Mouse (Mus musculus) midbrain, postnatal 0 days (tissue): ENCODE data around the gene Phykpl. TPM values are rescaled to one million over a fixed set of nuclear protein-coding genes. Genes with fewer than 3 reads are reported as not detected.
A peak's percentile ranks its signal among the peaks of the same experiment; 100 is the strongest.

Experiments used
- ATAC-seq: fragments of 200-750 bp; cut with Nextera tagmentation; 2 replicates; pipeline ENCODE4 v1.8.0; 2017; ENCODE audit warnings: moderate number of reproducible peaks, mild to moderate bottlenecking, moderate TSS enrichment, moderate library complexity; ENCODE audit not compliant: low FRiP score
- DNase-seq: peaks from one replicate; pipeline ENCODE4 v3.0.0-alpha.2; 2015; ENCODE audit warnings: low spot score
- H3K27ac ChIP-seq: fragments of 300-500 bp; sonication (generic); 2 replicates; pipeline ENCODE4 v1.5.1; 2014; ENCODE audit warnings: low read depth, mild to moderate bottlenecking, low read length, mixed read lengths
- H3K27me3 ChIP-seq: fragments of 300-500 bp; sonication (generic); 2 replicates; pipeline ENCODE4 v1.6.1; 2014; ENCODE audit warnings: low read length, control low read depth, mixed read lengths; ENCODE audit not compliant: insufficient read depth
- H3K36me3 ChIP-seq: fragments of 300-500 bp; sonication (generic); 2 replicates; pipeline ENCODE4 v1.6.1; 2014; ENCODE audit warnings: low read length, control low read depth, mixed read lengths; ENCODE audit not compliant: insufficient read depth
- H3K4me1 ChIP-seq: fragments of 300-500 bp; sonication (generic); 2 replicates; pipeline ENCODE4 v1.6.1; 2014; ENCODE audit warnings: mild to moderate bottlenecking, control low read depth, antibody characterized with exemption, low read length, mixed read lengths; ENCODE audit not compliant: insufficient read depth
- H3K4me2 ChIP-seq: fragments of 300-500 bp; sonication (generic); 2 replicates; pipeline ENCODE4 v1.6.1; 2014; ENCODE audit warnings: low read depth, mild to moderate bottlenecking, low read length, mixed read lengths; ENCODE audit not compliant: poor library complexity, severe bottlenecking
- H3K4me3 ChIP-seq: fragments of 300-500 bp; sonication (generic); 2 replicates; pipeline ENCODE4 v1.5.1; 2014; ENCODE audit warnings: low read depth, mild to moderate bottlenecking, low read length, moderate library complexity
- H3K9ac ChIP-seq: fragments of 300-500 bp; sonication (generic); replicated peaks from 2 replicates; pipeline ENCODE4 v1.6.1; 2014; ENCODE audit warnings: mild to moderate bottlenecking, low read length, moderate library complexity, mixed read lengths; ENCODE audit not compliant: poor library complexity, severe bottlenecking
- H3K9me3 ChIP-seq: fragments of 300-500 bp; sonication (generic); 2 replicates; pipeline ENCODE4 v1.6.1; 2016; ENCODE audit warnings: low read length, control low read depth
- CTCF ChIP-seq: IDR thresholded peaks from 2 replicates; pipeline ENCODE4 v1.5.1; 2016; ENCODE audit warnings: antibody characterized with exemption, mild to moderate bottlenecking
- WGBS: fragments of 180-500 bp; shearing (Covaris S2); extraction: QIAGEN DNeasy Blood & Tissue Kit; methylation state at CpG from one replicate; pipeline ENCODE4 v1.1.7; 2014; 5-methylcytosine and 5-hydroxymethylcytosine counted together
- polyA plus RNA-seq: library from polyadenylated mRNA; unstranded; fragments of >200 nt; fragmentation: Nextera tagmentation; extraction: Ambion mirVana; gene quantifications from 2 replicates; pipeline ENCODE4 v1.2.1, GENCODE M21; 2015
- total RNA-seq: library from RNA; depleted of rRNA; stranded (reverse); fragments of >200 nt; gene quantifications from 2 replicates; pipeline ENCODE4 v1.2.3, GENCODE M21; 2014

Phykpl gene
- total and polyA plus RNA-seq, 2 experiments from 2014 or later, result 6.6 to 6.9 TPM

DNA sequence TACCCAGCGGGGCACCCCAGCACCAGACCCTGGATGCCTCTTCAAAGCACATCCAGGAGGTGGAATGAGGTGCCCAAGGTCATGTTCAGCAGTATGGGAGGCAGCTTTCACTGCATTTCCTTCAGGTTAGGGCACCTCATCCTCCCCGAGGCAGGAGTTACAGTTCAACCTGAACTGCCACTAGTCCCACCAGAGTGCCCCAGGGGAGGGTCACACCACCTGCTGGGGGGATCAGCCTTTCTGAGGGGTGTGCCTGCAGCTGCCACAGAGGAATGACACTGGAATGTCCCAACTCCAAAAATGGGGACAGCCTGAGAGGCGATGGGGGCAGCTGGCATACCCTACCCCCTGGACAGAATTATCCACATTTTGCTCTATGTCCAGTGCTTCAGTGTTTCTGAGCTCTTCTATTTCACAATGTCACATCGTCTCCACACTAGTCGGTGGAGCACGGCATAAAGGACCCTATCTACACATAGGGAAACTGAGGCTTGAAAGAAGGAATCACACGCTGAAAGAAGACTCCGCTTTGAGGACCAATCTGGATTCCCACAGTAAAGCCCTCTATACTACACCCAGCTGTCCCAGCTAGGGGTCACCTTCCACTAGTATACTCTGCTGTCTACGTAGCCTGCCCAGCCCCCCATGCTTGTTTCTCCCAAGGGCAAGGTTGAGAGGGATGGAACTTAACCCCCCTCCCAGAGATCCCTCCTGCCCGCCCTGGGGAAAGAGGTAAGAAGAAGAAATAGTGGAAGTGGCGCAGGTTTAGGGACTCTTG lies 64.7 kb downstream of the Phykpl start:
- peaks cover 6% of the 10 kb centered on the region; the same call in 1 of the 2 replicates for H3K4me1 ChIP-seq
- H3K27ac ChIP-seq, result peak overlapping the region; percentile 38; the same call in 1 of the 2 replicates
- peak overlapping the region; percentile 69 for H3K4me2 ChIP-seq
- no peaks in the 10 kb centered on the region for H3K9me3 ChIP-seq
- no peaks in the 10 kb centered on the region; the same call in 1 of the 2 replicates for H3K27me3 ChIP-seq
- peak overlapping the region; percentile 65 for H3K4me3 ChIP-seq
- peaks cover 8% of the 10 kb centered on the region; the same call in 1 of the 2 replicates for H3K36me3 ChIP-seq
- no peak for DNase-seq
- no peak for ATAC-seq
- WGBS, result 25% methylated on average over 11 of the region's 11 CpGs
- TF ChIP-seq CTCF, result no peak
- peak overlapping the region; percentile 61 for H3K9ac ChIP-seq

DNA sequence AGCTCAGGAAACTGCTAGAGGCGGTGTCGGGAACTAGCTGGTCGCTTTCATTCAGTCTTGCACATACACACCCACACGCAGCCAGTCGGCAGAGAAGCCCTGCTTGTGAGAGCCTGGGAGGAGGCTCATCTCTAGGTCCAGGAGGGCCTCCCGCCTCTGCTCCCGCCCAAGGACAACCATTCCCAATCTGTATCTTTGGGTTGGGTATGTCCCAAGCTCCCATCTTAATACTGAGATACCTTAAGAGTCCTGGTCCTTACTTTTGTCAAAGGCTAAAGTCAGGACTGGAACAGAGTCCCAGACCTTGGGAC lies 65.3 kb downstream of the Phykpl start:
- Histone ChIP-seq H3K9ac (peak overlapping the region; percentile 61), H3K9me3 (no peaks in the 10 kb centered on the region), H3K4me1 (peaks cover 6% of the 10 kb centered on the region; the same call in 1 of the 2 replicates), H3K27ac (peak overlapping the region; percentile 38; the same call in 1 of the 2 replicates), H3K27me3 (no peaks in the 10 kb centered on the region; the same call in 1 of the 2 replicates), H3K4me3 (peak overlapping the region; percentile 65), H3K36me3 (peaks cover 3% of the 10 kb centered on the region; the same call in 1 of the 2 replicates), H3K4me2 (peak overlapping the region; percentile 69)
- 7% methylated on average over 7 of the region's 7 CpGs for WGBS
- peak; percentile 44 for DNase-seq
- peak; percentile 32; the same call in 1 of the 2 replicates for ATAC-seq
- TF ChIP-seq CTCF, result no peak

DNA sequence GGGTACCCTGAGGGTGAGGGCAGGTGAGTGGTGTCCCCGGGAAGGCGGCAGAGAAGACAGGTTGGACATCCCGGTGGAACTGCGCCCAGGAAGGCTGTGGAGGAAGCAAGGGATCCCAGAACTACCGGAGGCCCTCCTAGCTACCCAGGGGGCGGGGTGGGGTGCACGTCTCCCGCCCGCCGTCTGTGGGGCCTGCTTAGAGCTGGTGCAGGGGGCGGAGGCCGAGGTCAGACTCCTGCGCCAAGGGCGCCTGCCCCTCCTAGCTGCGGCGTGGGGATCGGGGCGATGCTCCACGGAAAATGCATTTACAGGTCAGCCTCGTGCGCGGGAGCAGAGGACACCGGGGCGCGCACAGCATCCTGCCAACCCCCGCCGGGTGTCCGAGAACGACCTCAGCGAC lies 65.7 kb downstream of the Phykpl start:
- Histone ChIP-seq H3K36me3 (no peaks in the 10 kb centered on the region), H3K4me2 (peak overlapping the region; percentile 69), H3K27me3 (no peaks in the 10 kb centered on the region; the same call in 1 of the 2 replicates), H3K9me3 (no peaks in the 10 kb centered on the region), H3K9ac (peak overlapping the region; percentile 61), H3K4me1 (peaks cover 6% of the 10 kb centered on the region; the same call in 1 of the 2 replicates), H3K4me3 (peak overlapping the region; percentile 65), H3K27ac (peak overlapping the region; percentile 1; the same call in 1 of the 2 replicates)
- DNase-seq (no peak), ATAC-seq (peak; percentile 31)
- under 1% methylated on average over 22 of the region's 30 CpGs for WGBS
- TF ChIP-seq CTCF, result no peak

DNA sequence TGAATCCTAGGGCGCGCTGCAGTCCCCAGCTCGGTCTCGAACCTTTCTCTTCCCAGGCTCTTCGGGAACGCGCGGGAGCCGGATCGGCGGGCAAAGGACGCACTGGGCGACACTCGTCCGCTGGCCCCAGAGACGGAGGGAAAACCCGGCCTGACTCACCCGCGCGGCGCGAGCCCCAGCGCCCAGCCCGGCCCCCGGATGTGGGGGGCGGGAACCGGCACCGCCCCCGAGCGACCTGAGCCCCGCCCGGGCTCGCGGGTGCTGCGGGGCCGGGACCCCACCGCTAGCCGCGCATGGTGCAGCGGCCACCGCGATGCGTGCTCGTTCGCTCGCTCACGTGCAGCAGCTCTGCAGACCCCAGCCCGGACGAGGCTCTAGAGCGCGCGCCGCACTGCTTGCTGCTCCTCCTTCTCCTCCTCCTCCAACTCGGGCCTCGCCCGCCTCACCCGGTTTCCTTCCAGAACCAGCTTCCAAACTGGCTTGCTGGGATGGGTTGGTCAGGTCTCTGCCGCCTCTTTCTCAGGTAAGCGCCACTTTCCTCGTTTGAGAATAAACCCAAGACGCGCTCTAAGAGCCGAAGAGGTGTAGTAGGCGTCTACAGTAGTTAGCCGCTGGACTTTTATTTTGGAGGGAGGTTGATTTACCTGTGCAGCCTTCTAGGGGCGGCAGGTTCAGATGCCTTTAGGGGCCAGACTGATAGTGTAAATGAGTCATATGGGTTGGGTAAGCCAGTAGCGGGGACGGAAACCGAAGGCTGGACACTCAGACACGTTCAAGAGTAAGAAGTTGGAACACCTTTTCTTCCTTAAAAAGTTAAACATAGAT lies 66.3 kb downstream of the Phykpl start, which contains the start of the genes N4bp3 and D930048N14Rik:
N4bp3 (minus strand) TSS at position 152 of the 825 bp plus-strand sequence.
D930048N14Rik (plus strand) TSS at position 264 of the 825 bp plus-strand sequence.
- peak within 1 kb of the TSS; percentile 38 for H3K27ac ChIP-seq
- no peaks in the 10 kb centered on the region for H3K36me3 ChIP-seq
- H3K9ac ChIP-seq, result peak within 1 kb of the TSS; percentile 61
- H3K9me3 ChIP-seq, result no peaks in the 10 kb centered on the region
- peak within 1 kb of the TSS; percentile 69 for H3K4me2 ChIP-seq
- DNase-seq (peak; percentile 70), ATAC-seq (peak; percentile 76)
- H3K27me3 ChIP-seq, result no peaks in the 10 kb centered on the region; the same call in 1 of the 2 replicates
- no peak for TF ChIP-seq CTCF
- peak within 1 kb of the TSS; percentile 65 for H3K4me3 ChIP-seq
- WGBS, result 2% methylated on average over 62 of the region's 70 CpGs
- peaks cover 6% of the 10 kb centered on the region; the same call in 1 of the 2 replicates for H3K4me1 ChIP-seq

DNA sequence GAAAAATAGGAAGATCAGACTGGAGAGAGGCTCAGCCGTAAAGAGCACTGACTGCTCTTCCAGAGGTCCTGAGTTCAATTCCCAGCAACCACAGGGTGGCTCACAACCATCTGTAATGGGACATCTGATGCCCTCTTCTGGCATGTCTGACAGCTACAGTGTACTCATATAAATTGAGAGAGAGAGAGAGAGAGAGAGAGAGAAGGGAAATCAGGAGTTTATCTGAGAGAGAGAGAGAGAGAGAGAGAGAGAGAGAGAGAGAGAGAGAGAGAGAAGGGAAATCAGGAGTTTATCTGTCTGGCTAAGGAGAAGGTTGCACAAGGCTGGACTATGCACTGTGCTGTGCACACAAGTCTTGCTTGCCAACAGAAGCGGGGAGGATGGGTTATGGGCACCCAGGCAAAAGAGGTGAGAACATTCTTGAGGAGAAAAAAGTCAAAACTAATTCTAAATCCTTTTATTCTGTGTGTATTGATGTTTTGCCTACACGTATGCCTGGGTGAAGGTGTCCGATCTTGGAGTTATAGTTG lies 68.4 kb downstream of the Phykpl start:
- Histone ChIP-seq H3K4me1 (peaks cover 6% of the 10 kb centered on the region; the same call in 1 of the 2 replicates), H3K27me3 (no peaks in the 10 kb centered on the region; the same call in 1 of the 2 replicates), H3K27ac (no peak overlapping the region), H3K9me3 (no peaks in the 10 kb centered on the region), H3K9ac (no peak overlapping the region), H3K4me3 (no peak overlapping the region), H3K36me3 (no peaks in the 10 kb centered on the region), H3K4me2 (no peak overlapping the region)
- DNase-seq (no peak), ATAC-seq (no peak)
- TF ChIP-seq CTCF, result peak; percentile 16; the same call in 1 of the 2 replicates
- WGBS, result 92% methylated on average over 4 of the region's 4 CpGs
